Mouse (Mus musculus) layer of hippocampus, adult 2 months (tissue): ENCODE data around the gene Capn5. TPM values are rescaled to one million over a fixed set of nuclear protein-coding genes. Genes with fewer than 3 reads are reported as not detected.

Experiments
- DNase-seq, 2 experiments: peaks; one replicate each; pipeline ENCODE4 v3.0.0; 2022; ENCODE audit warnings: low spot score in 2 of 2
- H3K27ac ChIP-seq: fragments of 200-600 bp; 2 replicates; pipeline ENCODE4 v1.8.1; 2022
- H3K4me3 ChIP-seq: fragments of 200-600 bp; 2 replicates; pipeline ENCODE4 v1.8.1; 2022; ENCODE audit warnings: mild to moderate bottlenecking
- CTCF ChIP-seq: fragments of 200-600 bp; conservative IDR thresholded peaks from 2 replicates; pipeline ENCODE4 v1.8.1; 2022; ENCODE audit warnings: antibody characterized with exemption, mild to moderate bottlenecking, moderate library complexity
- total RNA-seq, 2 experiments: library from RNA; stranded (reverse); gene quantifications; 2 replicates each; pipeline ENCODE4 v1.2.3; 2021

Gene Capn5
- total RNA-seq, 2 experiments from 2014 or later, result 42.3 to 45.0 TPM

GRCm38 (mm10) chr7:98152400-98152799 is 25.7 kb downstream of the Capn5 start:
- no peak for TF ChIP-seq CTCF
- H3K27ac ChIP-seq, result no peak overlapping the region
- no peak for DNase-seq

GRCm38 (mm10) chr7:98150525-98150924 is 27.5 kb downstream of the Capn5 start:
- H3K4me3 ChIP-seq, result no peak overlapping the region
- no peak overlapping the region for H3K27ac ChIP-seq
- no peak for DNase-seq
- peak; percentile 58 for TF ChIP-seq CTCF

More at GRCm38 (mm10) chr7:98152400-98152799, 25.7 kb downstream of the Capn5 start:
- H3K4me3 ChIP-seq, result no peak overlapping the region

GRCm38 (mm10) chr7:98149802-98150201 is 28.3 kb downstream of the Capn5 start:
- no peak for DNase-seq
- no peak overlapping the region for H3K4me3 ChIP-seq
- H3K27ac ChIP-seq, result no peak overlapping the region
- TF ChIP-seq CTCF, result no peak

- H3K27ac ChIP-seq, result no peak overlapping the region
- no peak for DNase-seq
- H3K4me3 ChIP-seq, result no peak overlapping the region
- TF ChIP-seq CTCF, result no peak
Measured at GRCm38 (mm10) chr7:98148721-98149407, 29.2 kb downstream of the Capn5 start.

GRCm38 (mm10) chr7:98147766-98148165 is 30.3 kb downstream of the Capn5 start:
- Histone ChIP-seq H3K4me3 (no peak overlapping the region), H3K27ac (no peak overlapping the region)
- no peak for TF ChIP-seq CTCF
- DNase-seq, result no peak

- no peak for TF ChIP-seq CTCF
- Histone ChIP-seq H3K4me3 (no peak overlapping the region), H3K27ac (0 out of 2 replicates have a peak overlapping the region, but pooled peaks have one; percentile 14)
- no peak for DNase-seq
Measured at GRCm38 (mm10) chr7:98146447-98146845, 31.6 kb downstream of the Capn5 start.

- TF ChIP-seq CTCF, result no peak
- DNase-seq, result peak in 1 of 2 experiments; percentile 53
- H3K4me3 ChIP-seq, result no peak overlapping the region
- peak overlapping the region; percentile 48; the same call in 1 of the 2 replicates for H3K27ac ChIP-seq
Measured at GRCm38 (mm10) chr7:98145842-98146446, 32.1 kb downstream of the Capn5 start.

GRCm38 (mm10) chr7:98145402-98145801 is 32.7 kb downstream of the Capn5 start, which contains the start of gene Omp:
Gene Omp, minus strand, starts transcription at chr7:98145502.
- Histone ChIP-seq H3K27ac (peak within 1 kb of the TSS; percentile 48; the same call in 1 of the 2 replicates), H3K4me3 (no peak within 1 kb of the TSS)
- TF ChIP-seq CTCF, result no peak
- DNase-seq, result no peak

- no peak overlapping the region for H3K4me3 ChIP-seq
- no peak overlapping the region for H3K27ac ChIP-seq
- DNase-seq, result no peak
- TF ChIP-seq CTCF, result no peak
Measured at GRCm38 (mm10) chr7:98142648-98143047, 35.4 kb downstream of the Capn5 start.

GRCm38 (mm10) chr7:98142247-98142646 is 35.8 kb downstream of the Capn5 start:
- H3K4me3 ChIP-seq, result no peak overlapping the region
- TF ChIP-seq CTCF, result no peak
- no peak for DNase-seq
- H3K27ac ChIP-seq, result no peak overlapping the region

- H3K4me3 ChIP-seq, result no peak overlapping the region
- H3K27ac ChIP-seq, result no peak overlapping the region
- peak; percentile 67 for TF ChIP-seq CTCF
- DNase-seq, result peak in 1 of 2 experiments; percentile 39
Measured at GRCm38 (mm10) chr7:98141206-98141605, 36.9 kb downstream of the Capn5 start.

- Histone ChIP-seq H3K27ac (no peak overlapping the region), H3K4me3 (no peak overlapping the region)
- TF ChIP-seq CTCF, result no peak
- no peak for DNase-seq
Measured at GRCm38 (mm10) chr7:98140597-98140996, 37.5 kb downstream of the Capn5 start.

- TF ChIP-seq CTCF, result no peak
- no peak for DNase-seq
- no peak overlapping the region for H3K4me3 ChIP-seq
- H3K27ac ChIP-seq, result no peak overlapping the region
Measured at GRCm38 (mm10) chr7:98139216-98139615, 38.9 kb downstream of the Capn5 start.

GRCm38 (mm10) chr7:98137995-98138394 is 40.1 kb downstream of the Capn5 start:
- TF ChIP-seq CTCF, result no peak
- Histone ChIP-seq H3K4me3 (no peak overlapping the region), H3K27ac (no peak overlapping the region)
- DNase-seq, result no peak
